Mouse (Mus musculus) embryonic stem cell, embryonic (primary cell): ENCODE data around the gene Duoxa1.

Source experiments
- CTCF ChIA-PET, 4 experiments: fragments of 300-600 bp in 2 of 4; fragments of 350-600 bp in 2 of 4; sonication (Branson Sonifier 250); formaldehyde crosslinking; loops; one replicate each; lab custom pipeline; 2022; ENCODE audit warnings: inconsistent platforms in 2 of 4; lab: Charles Lee
- POLR2A ChIA-PET, 4 experiments: fragments of 300-600 bp in 2 of 4; fragments of 350-600 bp in 2 of 4; sonication (Branson Sonifier 250); formaldehyde crosslinking; loops; one replicate each; lab custom pipeline; 2022; ENCODE audit warnings: antibody characterized with exemption in 4 of 4, inconsistent platforms in 1 of 4; lab: Charles Lee

Duoxa1 gene

GRCm38 (mm10) chr2:122286137-122286536 is 27.4 kb downstream of the Duoxa1 start:
- POLR2A ChIA-PET: interaction anchor here in 1 of 4 experiments (0.6 to 2.0 kb wide), 2 partner anchors 12 to 26 kb away, joined by 3 to 6 read pairs; partner anchors contain the start of gene Duox2
- CTCF ChIA-PET: interaction anchor here in 2 of 4 experiments (1.6 kb wide), 2 partner anchors 42 kb away, joined by 4 to 5 read pairs; no protein-coding TSS in a partner anchor

- CTCF ChIA-PET: interaction anchor here in 1 of 4 experiments (1.1 kb wide), 1 partner anchor 11 kb away, joined by 4 read pairs; no protein-coding TSS in a partner anchor
- POLR2A ChIA-PET: interaction anchor here in 1 of 4 experiments (1.3 kb wide), 1 partner anchor 52 kb away, joined by 3 read pairs; no protein-coding TSS in a partner anchor
Observed at GRCm38 (mm10) chr2:122284091-122284490, 29.4 kb downstream of the Duoxa1 start.

GRCm38 (mm10) chr2:122278769-122279168 is 34.8 kb downstream of the Duoxa1 start:
- ChIA-PET POLR2A (no interaction called here), CTCF (no interaction called here)

- ChIA-PET POLR2A (interaction anchor here in 3 of 4 experiments (0.6 to 2.4 kb wide), 9 partner anchors 10 to 407 kb away, joined by 3 to 8 read pairs (median 5); partner anchors contain the start of genes Spg11 (in 2 of the 3) and Sord (in 1 of the 3)), CTCF (interaction anchor here in 2 of 4 experiments (0.8 to 1.2 kb wide), 3 partner anchors 14 to 36 kb away, joined by 3 to 4 read pairs (median 4); no protein-coding TSS in a partner anchor)
Observed at GRCm38 (mm10) chr2:122266407-122267193, 46.9 kb downstream of the Duoxa1 start.

- ChIA-PET CTCF (interaction anchor here in 2 of 4 experiments (0.6 kb wide), 2 partner anchors 30 to 102 kb away, joined by 3 to 4 read pairs; no protein-coding TSS in a partner anchor), POLR2A (interaction anchor here in 3 of 4 experiments (0.6 to 1.6 kb wide), 3 partner anchors 30 to 1591 kb away, joined by 3 to 5 read pairs (median 3); partner anchors contain the start of genes Duoxa1 (in 1 of the 3) and Sord (in 1 of the 3))
Observed at GRCm38 (mm10) chr2:122264690-122265089, 48.8 kb downstream of the Duoxa1 start.

- ChIA-PET CTCF (no interaction called here), POLR2A (interaction anchor here in 1 of 4 experiments (0.6 kb wide), 1 partner anchor 10 kb away, joined by 3 read pairs; no protein-coding TSS in a partner anchor)
Observed at GRCm38 (mm10) chr2:122260729-122261128, 52.8 kb downstream of the Duoxa1 start.

- CTCF ChIA-PET: interaction anchor here in 1 of 4 experiments (1.3 kb wide), 1 partner anchor 12 kb away, joined by 4 read pairs; no protein-coding TSS in a partner anchor
- POLR2A ChIA-PET: interaction anchor here in 1 of 4 experiments (0.6 kb wide), 1 partner anchor 27 kb away, joined by 3 read pairs; no protein-coding TSS in a partner anchor
Observed at GRCm38 (mm10) chr2:122255997-122256396, 57.5 kb downstream of the Duoxa1 start.
